Comparison of ENCODE assay signal across 23 mouse cellular contexts in the genomic region with DNA sequence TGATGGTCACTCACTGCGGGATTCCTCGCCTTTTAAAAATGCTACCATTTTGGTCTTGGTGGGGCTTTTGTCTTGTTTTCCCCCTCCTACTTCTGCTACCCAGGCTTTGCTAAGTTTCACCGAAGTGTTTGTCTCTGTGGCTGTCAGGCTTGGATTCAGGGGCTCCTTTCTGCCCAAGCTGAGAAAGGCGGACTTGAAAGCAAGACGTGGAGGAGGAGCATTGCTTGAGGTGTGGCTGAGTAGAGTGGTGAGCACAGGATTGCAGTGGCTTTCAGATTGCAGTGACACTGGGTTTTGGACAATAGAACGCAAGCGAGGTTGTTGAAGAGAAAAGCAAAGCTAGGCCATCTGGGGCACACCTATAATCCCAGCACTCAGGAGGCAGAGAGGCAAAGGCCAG.
"Had no signal": no experiment of that assay in that cellular context is flagged by ENCODE, and none has a peak within 500 bp of the region (broad histone marks: within the 10 kb centered on the region; RNA-seq: fewer than 3 reads in every experiment).

No protein-coding gene starts in this region.

- H3K4me1 ChIP-seq: limb, embryonic 10.5 days; limb, embryonic 12.5 days had no signal

- H3K9ac ChIP-seq: heart, embryonic 13.5 days; heart, embryonic 15.5 days; hindbrain, embryonic 13.5 days; hindbrain, embryonic 15.5 days; kidney, embryonic 15.5 days; limb, embryonic 12.5 days; liver, embryonic 13.5 days; liver, embryonic 15.5 days had no signal

- DNase-seq: gastrocnemius, postnatal 14 days; gastrocnemius, postnatal 36 days; heart, adult 18-20 months; heart, postnatal 14 days; heart, postnatal 36 days; kidney, adult 11 months; kidney, adult 2 months; kidney, adult 9 months; kidney, postnatal 14 days; kidney, postnatal 36 days; liver; liver, embryonic 13.5 days had no signal

- H3K36me3 ChIP-seq: hindbrain, embryonic 15.5 days had no signal

- H3K4me3 ChIP-seq: heart, embryonic 13.5 days; heart, embryonic 15.5 days; hindbrain, embryonic 13.5 days; hindbrain, embryonic 15.5 days; kidney, embryonic 15.5 days; left cerebral cortex, adult 2 months; limb, embryonic 10.5 days; limb, embryonic 12.5 days; liver, embryonic 13.5 days; liver, embryonic 15.5 days had no signal

- H3K9me3 ChIP-seq: heart, embryonic 13.5 days; heart, embryonic 15.5 days; hindbrain, embryonic 13.5 days; hindbrain, embryonic 15.5 days; kidney, embryonic 15.5 days; limb, embryonic 10.5 days; limb, embryonic 12.5 days; liver, embryonic 13.5 days; liver, embryonic 15.5 days had no signal

- H3K27ac ChIP-seq: heart, embryonic 13.5 days; heart, embryonic 15.5 days; hindbrain, embryonic 13.5 days; hindbrain, embryonic 15.5 days; hindbrain, postnatal 0 days; kidney, embryonic 15.5 days; kidney, postnatal 0 days; left cerebral cortex, adult 2 months; limb, embryonic 10.5 days; limb, embryonic 12.5 days; liver, embryonic 13.5 days; liver, embryonic 15.5 days had no signal

- H3K27me3 ChIP-seq: heart, embryonic 13.5 days; heart, embryonic 15.5 days; hindbrain, embryonic 13.5 days; hindbrain, embryonic 15.5 days; kidney, embryonic 15.5 days; limb, embryonic 12.5 days; liver, embryonic 13.5 days; liver, embryonic 15.5 days had no signal
